Mouse (Mus musculus): ENCODE measurements around the gene Cd83. TPM values are rescaled to one million over a fixed set of nuclear protein-coding genes. Genes with fewer than 3 reads are reported as not detected.

Cd83 gene
- polyA plus RNA-seq, 1 experiment from 2014 or later, result 5.4 TPM

GRCm38 (mm10) chr13:43778971-43779370 is 5.6 kb upstream of the Cd83 start:
- 73% methylated on average over 4 of the region's 4 CpGs for WGBS
- Histone ChIP-seq H3K4me1 (replicated peaks) (peaks cover 5% of the 10 kb centered on the region), H3K36me3 (no peaks in the 10 kb centered on the region)

DNA sequence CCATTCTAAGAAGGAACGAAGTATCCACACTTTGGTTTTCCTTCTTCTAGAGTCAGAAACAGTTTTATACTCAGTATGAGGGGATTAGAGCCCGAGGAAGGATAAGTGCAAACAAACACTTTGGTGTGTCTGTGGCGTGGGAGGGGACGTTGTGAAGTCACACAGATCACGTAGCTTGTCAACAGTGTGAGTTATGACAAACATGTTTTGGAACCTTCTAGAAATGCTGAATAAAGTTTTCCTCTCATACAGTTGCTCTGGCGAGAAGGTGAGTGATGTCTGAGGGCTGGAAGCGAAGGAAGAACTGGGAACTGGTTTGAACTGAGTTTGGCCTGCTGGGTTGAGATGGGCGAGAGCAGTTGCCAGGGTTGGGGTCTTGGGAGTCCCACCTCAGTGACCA is 4.5 kb upstream of the Cd83 start:
- Histone ChIP-seq H3K4me3 (no peak overlapping the region), H3K4me1 (replicated peaks) (peaks cover 16% of the 10 kb centered on the region), H3K36me3 (no peaks in the 10 kb centered on the region), H3K27me3 (ENCODE audit: insufficient read depth, poor library complexity, severe bottlenecking) (peaks cover 35% of the 10 kb centered on the region), H3K9me3 (no peaks in the 10 kb centered on the region), H3K27ac (no peak overlapping the region)
- 89% methylated on average over 8 of the region's 8 CpGs for WGBS
- DNase-seq (ENCODE audit: low spot score), result no peak

More at GRCm38 (mm10) chr13:43778971-43779370, 5.6 kb upstream of the Cd83 start:
- H3K4me3 ChIP-seq, result no peak overlapping the region
- H3K27ac ChIP-seq, result no peak overlapping the region
- no peaks in the 10 kb centered on the region for H3K9me3 ChIP-seq
- DNase-seq (ENCODE audit: low spot score), result no peak
- peaks cover 25% of the 10 kb centered on the region for H3K27me3 ChIP-seq (ENCODE audit: insufficient read depth, poor library complexity, severe bottlenecking)

GRCm38 (mm10) chr13:43785712-43786072 is 1.1 kb downstream of the Cd83 start:
- peak overlapping the region; percentile 72 for H3K4me3 ChIP-seq
- H3K4me1 ChIP-seq (replicated peaks), result peaks cover 48% of the 10 kb centered on the region
- H3K27me3 ChIP-seq (ENCODE audit: insufficient read depth, poor library complexity, severe bottlenecking), result peaks cover 87% of the 10 kb centered on the region
- H3K36me3 ChIP-seq, result no peaks in the 10 kb centered on the region
- peak; percentile 27 for DNase-seq (ENCODE audit: low spot score)
- no peaks in the 10 kb centered on the region for H3K9me3 ChIP-seq
- no peak overlapping the region for H3K27ac ChIP-seq
- 47% methylated on average over 8 of the region's 8 CpGs for WGBS

GRCm38 (mm10) chr13:43786171-43786795 is 1.7 kb downstream of the Cd83 start:
- DNase-seq (ENCODE audit: low spot score), result peak; percentile 46
- 36% methylated on average over 12 of the region's 12 CpGs for WGBS
- no peaks in the 10 kb centered on the region for H3K9me3 ChIP-seq
- H3K4me3 ChIP-seq, result no peak overlapping the region
- H3K27ac ChIP-seq, result no peak overlapping the region
- peaks cover 48% of the 10 kb centered on the region for H3K4me1 ChIP-seq (replicated peaks)
- peaks cover 88% of the 10 kb centered on the region for H3K27me3 ChIP-seq (ENCODE audit: insufficient read depth, poor library complexity, severe bottlenecking)
- no peaks in the 10 kb centered on the region for H3K36me3 ChIP-seq

GRCm38 (mm10) chr13:43787262-43787661 is 2.7 kb downstream of the Cd83 start:
- no peak for DNase-seq (ENCODE audit: low spot score)
- peaks cover 48% of the 10 kb centered on the region for H3K4me1 ChIP-seq (replicated peaks)
- H3K36me3 ChIP-seq, result no peaks in the 10 kb centered on the region
- no peaks in the 10 kb centered on the region for H3K9me3 ChIP-seq
- H3K4me3 ChIP-seq, result no peak overlapping the region
- H3K27ac ChIP-seq, result no peak overlapping the region
- 41% methylated on average over 2 of the region's 2 CpGs for WGBS
- peaks cover 85% of the 10 kb centered on the region for H3K27me3 ChIP-seq (ENCODE audit: insufficient read depth, poor library complexity, severe bottlenecking)

- 87% methylated on average over 8 of the region's 8 CpGs for WGBS
- no peaks in the 10 kb centered on the region for H3K36me3 ChIP-seq
- peaks cover 48% of the 10 kb centered on the region for H3K4me1 ChIP-seq (replicated peaks)
- DNase-seq (ENCODE audit: low spot score), result no peak
- H3K4me3 ChIP-seq, result no peak overlapping the region
- no peak overlapping the region for H3K27ac ChIP-seq
- no peaks in the 10 kb centered on the region for H3K9me3 ChIP-seq
- H3K27me3 ChIP-seq (ENCODE audit: insufficient read depth, poor library complexity, severe bottlenecking), result peaks cover 77% of the 10 kb centered on the region
These were observed 3.5 kb downstream of the Cd83 start for GRCm38 (mm10) chr13:43788071-43788470.

GRCm38 (mm10) chr13:43788983-43789645 is 4.5 kb downstream of the Cd83 start:
- Histone ChIP-seq H3K4me1 (replicated peaks) (peaks cover 45% of the 10 kb centered on the region), H3K4me3 (no peak overlapping the region), H3K27ac (no peak overlapping the region), H3K27me3 (ENCODE audit: insufficient read depth, poor library complexity, severe bottlenecking) (peaks cover 75% of the 10 kb centered on the region), H3K9me3 (no peaks in the 10 kb centered on the region), H3K36me3 (no peaks in the 10 kb centered on the region)
- DNase-seq (ENCODE audit: low spot score), result no peak
- WGBS, result 78% methylated on average over 10 of the region's 10 CpGs

DNA sequence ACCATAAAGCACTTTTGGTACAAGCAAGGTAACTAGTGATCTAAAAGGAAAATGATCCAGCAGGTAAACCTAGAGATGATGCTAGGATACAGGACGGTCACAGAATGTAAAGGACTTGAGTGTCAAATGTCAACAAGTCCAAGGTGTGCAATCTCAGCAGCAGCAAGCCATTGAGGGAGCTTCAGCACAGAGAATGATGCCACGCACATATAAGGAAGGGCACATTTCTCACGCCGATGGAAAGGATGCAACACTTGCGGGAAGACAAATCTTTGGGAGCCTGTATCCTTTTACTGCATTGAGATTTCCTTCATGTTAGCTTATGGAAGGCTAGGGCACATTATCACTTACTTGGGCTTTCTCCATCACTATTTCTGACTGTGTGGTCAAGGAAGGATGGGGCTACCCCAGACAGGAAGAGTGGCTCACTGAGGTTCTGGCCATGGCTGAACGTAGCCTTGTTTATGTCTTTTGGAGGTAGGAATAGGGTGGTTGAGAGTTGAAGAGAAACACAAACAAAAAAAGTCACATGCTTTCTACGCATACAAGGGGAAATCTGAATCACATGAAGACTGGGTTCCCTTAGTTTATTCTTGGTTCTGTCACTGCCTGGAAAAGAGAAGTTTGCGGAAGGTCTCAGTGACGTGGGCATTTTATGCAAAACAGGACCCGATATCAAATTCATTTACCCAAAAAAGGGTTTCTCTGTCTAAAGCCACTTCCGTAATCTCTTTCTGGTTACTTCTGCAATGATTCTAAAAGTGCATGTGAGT is 5.8 kb downstream of the Cd83 start:
- no peak for DNase-seq (ENCODE audit: low spot score)
- Histone ChIP-seq H3K27me3 (ENCODE audit: insufficient read depth, poor library complexity, severe bottlenecking) (peaks cover 64% of the 10 kb centered on the region), H3K4me3 (no peak overlapping the region), H3K9me3 (no peaks in the 10 kb centered on the region), H3K36me3 (no peaks in the 10 kb centered on the region), H3K27ac (no peak overlapping the region), H3K4me1 (replicated peaks) (peaks cover 32% of the 10 kb centered on the region)
- 94% methylated on average over 11 of the region's 11 CpGs for WGBS

DNA sequence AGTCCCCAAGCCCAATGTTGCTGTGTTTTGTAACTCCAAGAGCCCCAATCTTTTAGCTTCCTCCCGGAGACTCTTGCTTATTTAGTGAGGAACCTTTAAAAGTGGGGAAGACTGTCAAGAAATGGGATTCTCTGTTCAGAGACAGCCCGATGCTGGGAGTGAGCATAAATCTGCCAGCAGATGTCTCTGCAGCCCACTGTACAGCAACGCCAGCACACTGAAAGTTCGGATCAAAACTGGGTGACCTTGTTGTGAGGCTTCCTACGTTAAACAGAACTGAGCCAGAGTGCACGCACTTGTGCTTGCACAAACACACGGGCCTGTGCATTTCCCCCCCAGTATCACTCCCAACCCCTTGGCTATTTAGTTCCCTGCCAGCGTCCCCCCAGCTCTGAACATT is 10.8 kb downstream of the Cd83 start:
- Histone ChIP-seq H3K4me3 (no peak overlapping the region), H3K27me3 (ENCODE audit: insufficient read depth, poor library complexity, severe bottlenecking) (peaks cover 22% of the 10 kb centered on the region), H3K27ac (no peak overlapping the region), H3K9me3 (no peaks in the 10 kb centered on the region), H3K36me3 (no peaks in the 10 kb centered on the region), H3K4me1 (replicated peaks) (no peaks in the 10 kb centered on the region)
- DNase-seq (ENCODE audit: low spot score), result peak; percentile 35
- WGBS, result 61% methylated on average over 8 of the region's 8 CpGs

GRCm38 (mm10) chr13:43798655-43799054 is 14.1 kb downstream of the Cd83 start:
- Histone ChIP-seq H3K4me1 (replicated peaks) (no peaks in the 10 kb centered on the region), H3K27ac (no peak overlapping the region), H3K9me3 (no peaks in the 10 kb centered on the region), H3K27me3 (ENCODE audit: insufficient read depth, poor library complexity, severe bottlenecking) (peaks cover 8% of the 10 kb centered on the region; the same call in 1 of the 2 replicates), H3K4me3 (no peak overlapping the region), H3K36me3 (no peaks in the 10 kb centered on the region)
- DNase-seq (ENCODE audit: low spot score), result no peak
- WGBS, result 76% methylated on average over 4 of the region's 4 CpGs

DNA sequence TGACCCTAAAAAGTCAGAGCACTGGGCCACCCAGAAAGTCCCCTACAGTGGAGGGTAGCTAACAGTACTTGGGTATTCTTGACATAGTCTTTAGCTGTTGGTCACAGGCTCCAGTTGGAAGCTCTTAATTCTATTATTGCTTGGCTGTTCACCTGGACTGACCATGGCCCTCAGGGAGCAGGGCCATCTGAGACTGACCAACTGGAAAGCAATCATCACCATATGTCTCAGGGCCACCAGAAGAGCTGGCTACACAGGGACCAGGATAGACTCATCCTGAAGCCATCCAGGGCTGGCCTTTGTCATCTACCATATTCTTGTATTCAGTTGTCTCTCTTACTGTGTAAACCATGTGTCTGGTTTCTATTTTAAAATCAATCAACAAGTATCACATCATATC is 15.6 kb downstream of the Cd83 start:
- no peak for DNase-seq (ENCODE audit: low spot score)
- Histone ChIP-seq H3K27me3 (ENCODE audit: insufficient read depth, poor library complexity, severe bottlenecking) (peaks cover 5% of the 10 kb centered on the region; the same call in 1 of the 2 replicates), H3K4me1 (replicated peaks) (0 out of 2 replicates have a peak, but pooled peaks cover 2% of the 10 kb centered on the region)

DNA sequence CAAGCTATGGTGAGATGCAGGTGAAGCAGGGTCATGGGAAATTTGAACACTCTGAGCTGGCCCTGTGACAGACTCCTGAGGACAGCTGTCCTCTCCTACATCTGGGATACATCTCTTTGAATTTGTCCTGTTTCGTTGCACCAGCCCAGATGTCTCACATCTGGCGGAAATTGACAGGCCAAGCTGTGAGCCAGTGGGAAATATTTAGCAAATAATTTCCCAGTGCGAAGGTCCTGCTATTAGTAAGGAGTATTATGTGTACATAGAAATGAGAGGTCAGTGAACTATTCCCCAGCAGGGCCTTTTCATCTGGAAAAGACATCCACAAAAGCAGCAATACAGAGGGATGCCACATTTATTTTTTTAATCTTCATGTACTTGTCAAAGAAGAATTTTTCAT is 17.4 kb downstream of the Cd83 start:
- Histone ChIP-seq H3K27me3 (ENCODE audit: insufficient read depth, poor library complexity, severe bottlenecking) (peaks cover 9% of the 10 kb centered on the region; the same call in 1 of the 2 replicates), H3K4me3 (no peak overlapping the region), H3K4me1 (replicated peaks) (peaks cover 19% of the 10 kb centered on the region), H3K36me3 (no peaks in the 10 kb centered on the region), H3K9me3 (no peaks in the 10 kb centered on the region), H3K27ac (no peak overlapping the region)
- peak; percentile 30 for DNase-seq (ENCODE audit: low spot score)
- WGBS, result 75% methylated on average over 3 of the region's 3 CpGs

More for the DNA sequence above, 15.6 kb downstream of the Cd83 start:
- no peak overlapping the region for H3K27ac ChIP-seq
- H3K36me3 ChIP-seq, result no peaks in the 10 kb centered on the region
- no peaks in the 10 kb centered on the region for H3K9me3 ChIP-seq
- no peak overlapping the region for H3K4me3 ChIP-seq

Measured in hindbrain, embryonic 10.5 days (tissue).